Mouse (Mus musculus): ENCODE results near the gene Cmc4. TPM values are rescaled to one million over a fixed set of nuclear protein-coding genes. Genes with fewer than 3 reads are reported as not detected.
A peak's percentile ranks its signal among the peaks of the same experiment; 100 is the strongest.

The Cmc4 gene
- 11.8 and 16.3 TPM in 2 replicates for polyA plus RNA-seq (2015; fragmentation: Nextera tagmentation; extraction: Ambion mirVana)

GRCm38 (mm10) chrX:75415936-75416785, at the start of gene Cmc4, which contains the start of the genes Mtcp1 and Brcc3:
Cmc4 (minus strand) TSS chrX:75416584.
Mtcp1 (minus strand) TSS chrX:75416588.
Brcc3 (plus strand) TSS chrX:75416628.
- H3K4me2 ChIP-seq = peak within 1 kb of the TSS; percentile 62
- no peaks in the 10 kb centered on the region for H3K9me3 ChIP-seq (replicated peaks)
- no peaks in the 10 kb centered on the region for H3K36me3 ChIP-seq
- 9% methylated on average over 52 of the region's 52 CpGs for WGBS (ENCODE audit: insufficient replicate concordance)
- H3K9ac ChIP-seq = peak within 1 kb of the TSS; percentile 75
- ATAC-seq (ENCODE audit: low read depth) = peak; percentile 98
- H3K4me1 ChIP-seq (replicated peaks) = 0 out of 2 replicates have a peak, but pooled peaks cover 3% of the 10 kb centered on the region
- peaks cover 3% of the 10 kb centered on the region; the same call in 1 of the 2 replicates for H3K27me3 ChIP-seq
- H3K4me3 ChIP-seq (replicated peaks) = peak within 1 kb of the TSS; percentile 64
- peak within 1 kb of the TSS; percentile 94 for H3K27ac ChIP-seq
- peak; percentile 90 for DNase-seq

DNA sequence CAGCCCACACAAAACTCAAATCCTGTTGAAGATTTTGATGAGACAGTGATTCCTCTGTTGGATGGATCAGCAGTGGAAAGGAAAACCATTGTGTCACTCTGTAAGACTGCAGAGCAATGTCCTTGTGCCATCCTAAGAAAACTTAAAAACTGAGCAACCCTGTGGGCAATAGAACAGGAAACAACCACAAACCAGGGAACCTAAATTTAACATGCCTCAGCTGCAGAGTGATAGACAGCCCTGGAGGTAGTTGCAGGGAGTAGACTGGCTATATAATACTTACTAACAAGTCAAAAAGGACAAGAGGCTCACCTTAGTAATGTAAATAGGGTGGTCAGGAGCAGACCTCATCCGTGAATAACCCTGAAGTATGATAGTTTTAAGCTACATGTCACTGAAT, 38.2 kb upstream of the Cmc4 start:
- ATAC-seq (ENCODE audit: low read depth) (no peak), DNase-seq (no peak)
- H3K27me3 ChIP-seq = no peaks in the 10 kb centered on the region
- no peaks in the 10 kb centered on the region for H3K4me1 ChIP-seq (replicated peaks)
- no peaks in the 10 kb centered on the region for H3K9me3 ChIP-seq (replicated peaks)
- no peak overlapping the region for H3K9ac ChIP-seq
- no peak overlapping the region for H3K27ac ChIP-seq
- no peak overlapping the region for H3K4me3 ChIP-seq (replicated peaks)
- peaks cover 10% of the 10 kb centered on the region; the same call in 1 of the 2 replicates for H3K36me3 ChIP-seq
- WGBS (ENCODE audit: insufficient replicate concordance) = 65% methylated on average over 1 of the region's 1 CpGs
- no peak overlapping the region for H3K4me2 ChIP-seq

DNA sequence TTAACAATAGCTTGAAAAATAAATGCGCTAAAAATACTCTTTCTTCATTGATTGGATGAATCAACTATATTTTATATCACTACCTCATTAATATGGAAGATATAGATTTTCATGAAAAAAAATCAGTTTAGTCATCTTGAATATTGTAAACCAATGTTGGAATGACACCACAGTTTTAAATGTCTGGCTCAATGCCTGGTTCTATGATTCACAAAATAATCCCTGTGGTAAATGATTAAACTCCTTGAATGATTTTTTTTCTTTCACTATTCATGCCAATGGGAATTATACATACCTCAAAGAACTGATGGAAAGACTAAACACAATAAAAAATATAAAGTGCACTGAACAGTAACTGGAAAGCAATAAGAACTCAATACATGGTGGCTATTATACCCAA, 6.7 kb downstream of the Cmc4 start:
- H3K27me3 ChIP-seq = no peaks in the 10 kb centered on the region
- no peak overlapping the region for H3K27ac ChIP-seq
- ATAC-seq (ENCODE audit: low read depth) (no peak), DNase-seq (no peak)
- H3K4me3 ChIP-seq (replicated peaks) = no peak overlapping the region
- no peak overlapping the region for H3K9ac ChIP-seq
- no peaks in the 10 kb centered on the region for H3K9me3 ChIP-seq (replicated peaks)
- H3K4me1 ChIP-seq (replicated peaks) = no peaks in the 10 kb centered on the region
- 78% methylated on average over 1 of the region's 1 CpGs for WGBS (ENCODE audit: insufficient replicate concordance)
- no peak overlapping the region for H3K4me2 ChIP-seq
- no peaks in the 10 kb centered on the region for H3K36me3 ChIP-seq

- H3K36me3 ChIP-seq = no peaks in the 10 kb centered on the region; the same call in 1 of the 2 replicates
- ATAC-seq (ENCODE audit: low read depth) = peak; percentile 25; the same call in 1 of the 2 replicates
Observed at GRCm38 (mm10) chrX:75403350-75403749, 13.0 kb downstream of the Cmc4 start.

DNA sequence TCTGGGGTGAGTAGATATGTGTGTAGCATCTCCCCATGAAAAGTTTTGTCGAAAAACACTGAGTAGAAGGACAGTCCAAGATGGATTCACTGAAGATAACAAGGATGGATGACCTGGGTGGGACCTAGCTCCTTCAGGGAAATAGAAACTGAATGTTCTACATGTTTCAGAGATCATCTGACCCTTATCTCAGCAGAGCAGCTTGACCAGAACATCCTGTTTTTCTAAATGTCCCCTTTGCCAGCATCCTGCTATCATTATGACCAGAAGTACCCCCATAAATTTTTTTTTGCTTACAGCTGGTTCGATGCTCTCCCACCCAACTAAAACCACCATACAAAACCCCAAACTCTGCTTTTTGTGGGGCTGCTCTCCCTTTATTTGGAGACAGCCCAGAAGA, 13.7 kb downstream of the Cmc4 start:
- peak; percentile 94 for ATAC-seq (ENCODE audit: low read depth)
- H3K4me3 ChIP-seq (replicated peaks) = no peak overlapping the region
- DNase-seq = peak; percentile 40
- 22% methylated on average over 2 of the region's 2 CpGs for WGBS (ENCODE audit: insufficient replicate concordance)
- no peaks in the 10 kb centered on the region for H3K9me3 ChIP-seq (replicated peaks)
- peak overlapping the region; percentile 75 for H3K27ac ChIP-seq
- no peaks in the 10 kb centered on the region; the same call in 1 of the 2 replicates for H3K36me3 ChIP-seq
- H3K4me2 ChIP-seq = peak overlapping the region; percentile 5; the same call in 1 of the 2 replicates
- no peak overlapping the region for H3K9ac ChIP-seq
- H3K27me3 ChIP-seq = no peaks in the 10 kb centered on the region
- peaks cover 20% of the 10 kb centered on the region for H3K4me1 ChIP-seq (replicated peaks)

More at GRCm38 (mm10) chrX:75403350-75403749, 13.0 kb downstream of the Cmc4 start:
- Histone ChIP-seq H3K27ac (peak overlapping the region; percentile 75), H3K9ac (no peak overlapping the region), H3K4me1 (replicated peaks) (peaks cover 20% of the 10 kb centered on the region), H3K9me3 (replicated peaks) (no peaks in the 10 kb centered on the region), H3K4me3 (replicated peaks) (no peak overlapping the region), H3K4me2 (peak overlapping the region; percentile 5; the same call in 1 of the 2 replicates), H3K27me3 (no peaks in the 10 kb centered on the region)
- no peak for DNase-seq

GRCm38 (mm10) chrX:75399471-75399870, 16.9 kb downstream of the Cmc4 start:
- H3K4me3 ChIP-seq (replicated peaks) = no peak overlapping the region
- H3K27me3 ChIP-seq = no peaks in the 10 kb centered on the region
- H3K36me3 ChIP-seq = peaks cover 2% of the 10 kb centered on the region; the same call in 1 of the 2 replicates
- 89% methylated on average over 1 of the region's 1 CpGs for WGBS (ENCODE audit: insufficient replicate concordance)
- peaks cover 20% of the 10 kb centered on the region for H3K4me1 ChIP-seq (replicated peaks)
- DNase-seq (no peak), ATAC-seq (ENCODE audit: low read depth) (no peak)
- no peak overlapping the region for H3K9ac ChIP-seq
- H3K4me2 ChIP-seq = no peak overlapping the region
- no peaks in the 10 kb centered on the region for H3K9me3 ChIP-seq (replicated peaks)
- no peak overlapping the region for H3K27ac ChIP-seq

DNA sequence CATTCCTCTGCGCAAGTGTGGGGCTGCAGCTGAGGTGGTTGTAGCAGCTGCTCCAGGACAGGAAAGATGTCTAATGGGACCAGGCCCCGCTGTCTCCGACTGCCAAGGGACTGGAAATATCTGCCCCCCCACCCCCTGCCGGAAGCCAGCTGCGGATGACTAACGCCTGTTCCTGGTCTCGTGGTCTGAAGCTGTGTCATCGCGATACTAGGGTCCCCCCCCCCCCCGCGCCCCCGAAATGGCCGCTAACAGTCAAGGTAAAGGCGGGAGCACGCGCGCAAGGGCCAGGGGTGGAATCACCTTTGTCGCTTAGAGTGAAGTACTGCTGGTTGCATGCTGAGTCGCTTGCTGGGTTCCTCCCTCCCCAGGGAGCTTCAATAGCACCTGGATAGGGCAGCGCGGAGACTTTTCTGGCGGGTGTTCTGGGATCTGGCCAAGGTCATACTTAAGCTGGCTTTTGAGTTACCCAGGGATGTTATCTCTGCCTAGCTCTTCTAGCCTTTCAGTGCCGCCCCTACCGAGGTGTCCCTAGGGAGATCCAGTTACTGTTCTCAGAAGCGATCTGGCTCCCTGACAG, 34.1 kb downstream of the Cmc4 start, which contains the start of the genes Fundc2 and F8:
Gene Fundc2 (plus strand): TSS at position 205 of the 577 bp plus-strand sequence.
Gene F8 (minus strand): TSS at position 421 of the 577 bp plus-strand sequence.
- Histone ChIP-seq H3K36me3 (no peaks in the 10 kb centered on the region), H3K27ac (peak within 1 kb of the TSS; percentile 81), H3K9me3 (replicated peaks) (no peaks in the 10 kb centered on the region), H3K4me3 (replicated peaks) (peak within 1 kb of the TSS; percentile 62), H3K4me2 (peak within 1 kb of the TSS; percentile 62), H3K4me1 (replicated peaks) (0 out of 2 replicates have a peak, but pooled peaks cover 5% of the 10 kb centered on the region), H3K9ac (peak within 1 kb of the TSS; percentile 69), H3K27me3 (no peaks in the 10 kb centered on the region)
- peak; percentile 91 for ATAC-seq (ENCODE audit: low read depth)
- peak; percentile 40 for DNase-seq
- WGBS (ENCODE audit: insufficient replicate concordance) = 9% methylated on average over 25 of the region's 25 CpGs

GRCm38 (mm10) chrX:75381699-75382098, 34.7 kb downstream of the Cmc4 start:
- peak overlapping the region; percentile 62 for H3K4me3 ChIP-seq (replicated peaks)
- no peaks in the 10 kb centered on the region for H3K9me3 ChIP-seq (replicated peaks)
- no peak for ATAC-seq (ENCODE audit: low read depth)
- H3K27me3 ChIP-seq = no peaks in the 10 kb centered on the region
- H3K27ac ChIP-seq = no peak overlapping the region
- H3K9ac ChIP-seq = peak overlapping the region; percentile 69; the same call in 1 of the 2 replicates
- H3K36me3 ChIP-seq = no peaks in the 10 kb centered on the region
- H3K4me2 ChIP-seq = peak overlapping the region; percentile 62
- H3K4me1 ChIP-seq (replicated peaks) = 0 out of 2 replicates have a peak, but pooled peaks cover 5% of the 10 kb centered on the region
- 64% methylated on average over 5 of the region's 5 CpGs for WGBS (ENCODE audit: insufficient replicate concordance)
- no peak for DNase-seq

GRCm38 (mm10) chrX:75381176-75381575, 35.2 kb downstream of the Cmc4 start:
- H3K4me2 ChIP-seq = no peak overlapping the region
- H3K9ac ChIP-seq = no peak overlapping the region
- 69% methylated on average over 1 of the region's 1 CpGs for WGBS (ENCODE audit: insufficient replicate concordance)
- H3K4me3 ChIP-seq (replicated peaks) = no peak overlapping the region
- no peak for DNase-seq
- no peaks in the 10 kb centered on the region for H3K27me3 ChIP-seq
- no peak for ATAC-seq (ENCODE audit: low read depth)
- no peak overlapping the region for H3K27ac ChIP-seq
- 0 out of 2 replicates have a peak, but pooled peaks cover 5% of the 10 kb centered on the region for H3K4me1 ChIP-seq (replicated peaks)
- no peaks in the 10 kb centered on the region for H3K9me3 ChIP-seq (replicated peaks)
- H3K36me3 ChIP-seq = no peaks in the 10 kb centered on the region

- DNase-seq (no peak), ATAC-seq (ENCODE audit: low read depth) (no peak; the same call in 1 of the 2 replicates)
- Histone ChIP-seq H3K4me1 (replicated peaks) (no peaks in the 10 kb centered on the region), H3K36me3 (no peaks in the 10 kb centered on the region), H3K9me3 (replicated peaks) (no peaks in the 10 kb centered on the region), H3K4me2 (no peak overlapping the region), H3K27me3 (no peaks in the 10 kb centered on the region), H3K9ac (no peak overlapping the region), H3K4me3 (replicated peaks) (no peak overlapping the region), H3K27ac (no peak overlapping the region)
Observed at GRCm38 (mm10) chrX:75376815-75377214, 39.6 kb downstream of the Cmc4 start.

DNA sequence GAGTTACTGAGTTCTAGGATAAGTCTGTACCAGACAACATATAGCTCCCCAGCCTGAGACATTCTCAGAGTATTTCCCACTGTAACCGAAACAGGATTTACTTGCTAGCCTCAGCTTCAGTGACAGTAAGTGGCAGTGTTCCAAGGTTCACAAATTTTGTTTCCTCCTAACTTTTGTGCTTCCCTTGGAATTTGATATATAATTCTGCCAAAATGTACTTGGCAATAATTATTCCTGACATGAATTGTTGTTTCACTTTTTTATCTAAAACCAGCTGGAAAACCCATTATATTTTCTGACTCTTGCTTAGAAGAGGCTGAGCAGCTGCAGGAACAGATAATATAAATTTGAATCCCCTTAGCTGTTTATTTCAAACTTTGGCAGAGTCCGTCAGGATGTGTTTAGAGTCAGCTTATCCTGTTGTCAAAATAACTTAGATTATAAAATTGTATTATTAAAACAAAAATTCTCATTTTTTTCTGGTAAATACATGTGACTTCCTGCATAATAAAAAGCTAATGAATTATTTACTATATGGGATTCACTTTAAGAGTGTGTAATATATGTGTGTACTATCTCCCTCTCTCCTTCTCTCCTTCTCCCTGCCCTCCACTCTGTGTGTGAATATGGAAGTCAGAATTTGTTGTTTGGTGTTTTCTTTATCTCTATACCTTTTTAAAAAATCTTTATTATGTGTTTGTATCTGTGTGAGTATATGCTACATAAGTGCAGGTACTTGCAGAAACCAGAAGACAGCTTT, 43.5 kb downstream of the Cmc4 start:
- no peak for ATAC-seq (ENCODE audit: low read depth)
- Histone ChIP-seq H3K27me3 (no peaks in the 10 kb centered on the region), H3K36me3 (no peaks in the 10 kb centered on the region), H3K27ac (no peak overlapping the region), H3K9me3 (replicated peaks) (no peaks in the 10 kb centered on the region), H3K4me2 (no peak overlapping the region), H3K4me1 (replicated peaks) (no peaks in the 10 kb centered on the region), H3K4me3 (replicated peaks) (no peak overlapping the region), H3K9ac (no peak overlapping the region)
- no peak for DNase-seq
- 54% methylated on average over 2 of the region's 2 CpGs for WGBS (ENCODE audit: insufficient replicate concordance)
